Mouse (Mus musculus) limb, embryonic 12.5 days (tissue): ENCODE data around the gene Btbd35f13. TPM values are rescaled to one million over a fixed set of nuclear protein-coding genes. Genes with fewer than 3 reads are reported as not detected.
"Not testable (repeated sequence)": the region's sequence is repeated elsewhere in the genome, so short reads cannot be mapped to it uniquely, and the experiment has no call there.

Experiments used
- ATAC-seq: fragments of 200-750 bp; cut with Nextera tagmentation; 2 replicates; pipeline ENCODE4 v1.8.0; 2017; ENCODE audit warnings: low read depth, moderate TSS enrichment; ENCODE audit not compliant: insufficient number of reproducible peaks, insufficient read depth, low FRiP score, low TSS enrichment
- H3K27ac ChIP-seq: fragments of 300-500 bp; sonication (generic); 2 replicates; pipeline ENCODE4 v1.5.1; 2016; ENCODE audit warnings: mild to moderate bottlenecking, moderate library complexity
- H3K27me3 ChIP-seq: fragments of 300-500 bp; sonication (generic); 2 replicates; pipeline ENCODE4 v1.6.1; 2016; ENCODE audit warnings: mild to moderate bottlenecking, moderate library complexity
- H3K36me3 ChIP-seq: fragments of 300-500 bp; sonication (generic); 2 replicates; pipeline ENCODE4 v1.6.1; 2016; ENCODE audit warnings: mild to moderate bottlenecking, moderate library complexity
- H3K4me1 ChIP-seq: fragments of 300-500 bp; sonication (generic); replicated peaks from 2 replicates; pipeline ENCODE4 v1.6.1; 2016
- H3K4me2 ChIP-seq: fragments of 300-500 bp; sonication (generic); 2 replicates; pipeline ENCODE4 v1.6.1; 2016; ENCODE audit warnings: mild to moderate bottlenecking, moderate library complexity
- H3K4me3 ChIP-seq: fragments of 300-500 bp; sonication (generic); replicated peaks from 2 replicates; pipeline ENCODE4 v1.5.1; 2016; ENCODE audit warnings: mild to moderate bottlenecking
- H3K9ac ChIP-seq: fragments of 300-500 bp; sonication (generic); replicated peaks from 2 replicates; pipeline ENCODE4 v1.6.1; 2016; ENCODE audit warnings: mild to moderate bottlenecking, moderate library complexity
- H3K9me3 ChIP-seq: fragments of 300-500 bp; sonication (generic); 2 replicates; pipeline ENCODE4 v1.6.1; 2016; ENCODE audit warnings: mild to moderate bottlenecking, moderate library complexity
- WGBS: fragments of 180-500 bp; shearing (Covaris S2); methylation state at CpG from one replicate; pipeline ENCODE4 v1.1.7; 2016; 5-methylcytosine and 5-hydroxymethylcytosine counted together
- polyA plus RNA-seq: library from polyadenylated mRNA; unstranded; fragments of >200 nt; fragmentation: Nextera tagmentation; extraction: Ambion mirVana; gene quantifications from 2 replicates; pipeline ENCODE4 v1.2.1, GENCODE M21; 2016

Gene Btbd35f13
- polyA plus RNA-seq, result not detected in 2 replicates

GRCm38 (mm10) chrX:33656872-33657271, at the start of gene Btbd35f13:
Gene Btbd35f13 (plus strand): TSS chrX:33657172.
- not testable (repeated sequence) for H3K4me1 ChIP-seq, ATAC-seq
- 70% methylated on average over 2 of the region's 3 CpGs for WGBS

GRCm38 (mm10) chrX:33702249-33702648, 45.3 kb downstream of the Btbd35f13 start, which contains the start of gene Btbd35f14:
Gene Btbd35f14 (minus strand): TSS chrX:33702349.
- not testable (repeated sequence) for H3K4me3 ChIP-seq, H3K27me3 ChIP-seq, H3K9me3 ChIP-seq, H3K36me3 ChIP-seq, H3K4me1 ChIP-seq, H3K9ac ChIP-seq, ATAC-seq, H3K4me2 ChIP-seq, H3K27ac ChIP-seq
- no CpG with 5 or more reads among the region's 3 CpGs for WGBS

More at GRCm38 (mm10) chrX:33656872-33657271, at the start of gene Btbd35f13:
- not testable (repeated sequence) for H3K9me3 ChIP-seq, H3K36me3 ChIP-seq, H3K27me3 ChIP-seq, H3K4me2 ChIP-seq, H3K4me3 ChIP-seq, H3K27ac ChIP-seq, H3K9ac ChIP-seq

Other genes with a start within 250 kb of the Btbd35f13 start
- gene Btbd35f15, start 79.9 kb upstream of the Btbd35f13 start, polyA plus RNA-seq, result not detected in 2 replicates
- gene Btbd35f14, start 45.2 kb downstream of the Btbd35f13 start, polyA plus RNA-seq, result not detected in 2 replicates